Mouse (Mus musculus) limb, embryonic 14.5 days (tissue): ENCODE data around the gene Olfr983. TPM values are rescaled to one million over a fixed set of nuclear protein-coding genes. Genes with fewer than 3 reads are reported as not detected.

Experiments used
- ATAC-seq: fragments of 200-750 bp; cut with Nextera tagmentation; 2 replicates; pipeline ENCODE4 v1.8.0; 2017; ENCODE audit warnings: low read depth, moderate number of reproducible peaks, moderate TSS enrichment; ENCODE audit not compliant: low FRiP score
- DNase-seq: peaks from one replicate; pipeline ENCODE4 v3.0.0-alpha.2; 2015; ENCODE audit warnings: low spot score
- H3K27ac ChIP-seq: fragments of 300-500 bp; sonication (generic); replicated peaks from 2 replicates; pipeline ENCODE4 v1.5.1; 2014; ENCODE audit warnings: low read depth, mild to moderate bottlenecking, low read length, moderate library complexity, mixed read lengths
- H3K27me3 ChIP-seq: fragments of 300-500 bp; sonication (generic); 2 replicates; pipeline ENCODE4 v1.6.1; 2014; ENCODE audit warnings: low read length, mixed read lengths; ENCODE audit not compliant: control insufficient read depth, insufficient read depth
- H3K36me3 ChIP-seq: fragments of 300-500 bp; sonication (generic); 2 replicates; pipeline ENCODE4 v1.6.1; 2014; ENCODE audit warnings: mild to moderate bottlenecking, low read length, moderate library complexity, mixed read lengths; ENCODE audit not compliant: control insufficient read depth, insufficient read depth
- H3K4me1 ChIP-seq: fragments of 300-500 bp; sonication (generic); 2 replicates; pipeline ENCODE4 v1.6.1; 2014; ENCODE audit warnings: antibody characterized with exemption, low read length, mixed read lengths; ENCODE audit not compliant: control insufficient read depth, insufficient read depth
- H3K4me2 ChIP-seq: fragments of 300-500 bp; sonication (generic); replicated peaks from 2 replicates; pipeline ENCODE4 v1.6.1; 2014; ENCODE audit warnings: low read depth, mild to moderate bottlenecking, low read length, moderate library complexity; ENCODE audit not compliant: severe bottlenecking
- H3K4me3 ChIP-seq: fragments of 300-500 bp; sonication (generic); replicated peaks from 2 replicates; pipeline ENCODE4 v1.5.1; 2014; ENCODE audit warnings: low read length
- H3K9ac ChIP-seq: fragments of 300-500 bp; sonication (generic); 2 replicates; pipeline ENCODE4 v1.6.1; 2014; ENCODE audit warnings: mild to moderate bottlenecking, low read depth, low read length, moderate library complexity; ENCODE audit not compliant: severe bottlenecking
- H3K9me3 ChIP-seq: fragments of 300-500 bp; sonication (generic); 2 replicates; pipeline ENCODE4 v1.6.1; 2016; ENCODE audit warnings: low read length; ENCODE audit not compliant: control insufficient read depth
- POLR2A ChIP-seq: fragments of 200-500 bp; IDR thresholded peaks from 2 replicates; pipeline ENCODE4 v1.8.0; 2012; ENCODE audit warnings: inconsistent platforms, mild to moderate bottlenecking, moderate library complexity, borderline replicate concordance; ENCODE audit not compliant: insufficient read depth, insufficient read length; ENCODE audit errors: extremely low read depth
- WGBS: fragments of 180-500 bp; shearing (Covaris S2); extraction: QIAGEN DNeasy Blood & Tissue Kit; methylation state at CpG from one replicate; pipeline ENCODE4 v1.1.7; 2014; 5-methylcytosine and 5-hydroxymethylcytosine counted together
- polyA plus RNA-seq, 2 experiments: library from polyadenylated mRNA; depleted of rRNA in 1 of 2; stranded (reverse) in 1 of 2; unstranded in 1 of 2; fragments of >200 nt; fragmentation: Nextera tagmentation in 1 of 2; extraction: Ambion mirVana in 1 of 2; gene quantifications; 2 replicates each; pipeline versions ENCODE4 v1.2.1 to v1.2.3; 2012 to 2014

The Olfr983 gene
- polyA plus RNA-seq, 2 experiments = not detected

DNA sequence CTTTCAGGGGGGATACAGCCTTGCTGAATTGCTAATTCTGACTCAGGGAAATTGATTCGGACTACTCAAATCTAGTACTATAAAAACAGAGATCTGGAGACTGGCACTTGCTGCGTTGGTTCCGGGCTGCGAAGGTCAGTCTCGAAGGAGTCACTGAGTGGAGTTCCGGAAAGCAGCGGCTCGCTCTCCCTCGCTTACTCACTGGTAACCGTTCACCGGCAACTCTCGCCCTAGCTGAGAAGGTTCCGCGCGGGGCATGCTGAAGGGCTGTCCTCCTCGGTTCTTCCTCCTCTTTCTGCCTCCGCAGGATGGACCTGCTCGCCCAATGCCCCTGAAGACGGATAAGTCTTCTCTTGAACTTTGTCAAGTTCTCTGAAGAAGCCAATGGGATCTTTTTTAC is 43.3 kb downstream of the Olfr983 start:
- H3K9me3 ChIP-seq = no peaks in the 10 kb centered on the region
- TF ChIP-seq POLR2A = no peak
- H3K4me3 ChIP-seq = no peak overlapping the region
- WGBS = 91% methylated on average over 19 of the region's 19 CpGs
- H3K27ac ChIP-seq = no peak overlapping the region
- ATAC-seq (no peak), DNase-seq (no peak)
- H3K27me3 ChIP-seq = no peaks in the 10 kb centered on the region
- H3K36me3 ChIP-seq = no peaks in the 10 kb centered on the region
- no peaks in the 10 kb centered on the region for H3K4me1 ChIP-seq
- H3K4me2 ChIP-seq = no peak overlapping the region
- no peak overlapping the region for H3K9ac ChIP-seq

Other genes starting within 250 kb of the Olfr983 start
- not detected in 2 replicates for gene Olfr972, start 227.2 kb downstream of the Olfr983 start, polyA plus RNA-seq (2012; rRNA removed)
- gene Olfr972, start 227.2 kb downstream of the Olfr983 start, polyA plus RNA-seq (2014; fragmentation: Nextera tagmentation; extraction: Ambion mirVana) = not detected in 2 replicates
- not detected in 2 replicates for gene Olfr229, start 186.3 kb downstream of the Olfr983 start, polyA plus RNA-seq (2012; rRNA removed)
- not detected in 2 replicates for gene Olfr229, start 186.3 kb downstream of the Olfr983 start, polyA plus RNA-seq (2014; fragmentation: Nextera tagmentation; extraction: Ambion mirVana)
- not detected in 2 replicates for gene Olfr974, start 156.1 kb downstream of the Olfr983 start, polyA plus RNA-seq (2012; rRNA removed)
- gene Olfr974, start 156.1 kb downstream of the Olfr983 start, polyA plus RNA-seq (2014; fragmentation: Nextera tagmentation; extraction: Ambion mirVana) = not detected in 2 replicates
- gene Olfr975, start 141.5 kb downstream of the Olfr983 start, polyA plus RNA-seq (2012; rRNA removed) = 0.05 TPM in 1 of 2 replicates, not detected in the other
- not detected in 2 replicates for gene Olfr975, start 141.5 kb downstream of the Olfr983 start, polyA plus RNA-seq (2014; fragmentation: Nextera tagmentation; extraction: Ambion mirVana)
- not detected in 2 replicates for gene Olfr976, start 132.5 kb downstream of the Olfr983 start, polyA plus RNA-seq (2012; rRNA removed)
- gene Olfr976, start 132.5 kb downstream of the Olfr983 start, polyA plus RNA-seq (2014; fragmentation: Nextera tagmentation; extraction: Ambion mirVana) = not detected in 2 replicates
- gene Olfr978, start 101.5 kb downstream of the Olfr983 start, polyA plus RNA-seq (2012; rRNA removed) = not detected in 2 replicates
- not detected in 2 replicates for gene Olfr978, start 101.5 kb downstream of the Olfr983 start, polyA plus RNA-seq (2014; fragmentation: Nextera tagmentation; extraction: Ambion mirVana)
- gene Olfr979, start 90.1 kb downstream of the Olfr983 start, polyA plus RNA-seq (2012; rRNA removed) = 0.15 TPM in 1 of 2 replicates, not detected in the other
- gene Olfr979, start 90.1 kb downstream of the Olfr983 start, polyA plus RNA-seq (2014; fragmentation: Nextera tagmentation; extraction: Ambion mirVana) = not detected in 2 replicates
- gene Olfr980, start 84.0 kb downstream of the Olfr983 start, polyA plus RNA-seq (2012; rRNA removed) = not detected in 2 replicates
- gene Olfr980, start 84.0 kb downstream of the Olfr983 start, polyA plus RNA-seq (2014; fragmentation: Nextera tagmentation; extraction: Ambion mirVana) = not detected in 2 replicates
- gene Olfr981, start 72.1 kb downstream of the Olfr983 start, polyA plus RNA-seq (2012; rRNA removed) = not detected in 2 replicates
- gene Olfr981, start 72.1 kb downstream of the Olfr983 start, polyA plus RNA-seq (2014; fragmentation: Nextera tagmentation; extraction: Ambion mirVana) = not detected in 2 replicates
- gene Olfr982, start 19.8 kb downstream of the Olfr983 start, polyA plus RNA-seq (2012; rRNA removed) = not detected in 2 replicates
- not detected in 2 replicates for gene Olfr982, start 19.8 kb downstream of the Olfr983 start, polyA plus RNA-seq (2014; fragmentation: Nextera tagmentation; extraction: Ambion mirVana)
- not detected in 2 replicates for gene Olfr984, start 20.6 kb upstream of the Olfr983 start, polyA plus RNA-seq (2012; rRNA removed)
- not detected in 2 replicates for gene Olfr984, start 20.6 kb upstream of the Olfr983 start, polyA plus RNA-seq (2014; fragmentation: Nextera tagmentation; extraction: Ambion mirVana)
- not detected in 2 replicates for gene Olfr985, start 36.6 kb upstream of the Olfr983 start, polyA plus RNA-seq (2012; rRNA removed)
- gene Olfr985, start 36.6 kb upstream of the Olfr983 start, polyA plus RNA-seq (2014; fragmentation: Nextera tagmentation; extraction: Ambion mirVana) = not detected in 2 replicates
- not detected in 2 replicates for gene Tmem225, start 54.5 kb upstream of the Olfr983 start, polyA plus RNA-seq (2012; rRNA removed)
- not detected in 2 replicates for gene Tmem225, start 54.5 kb upstream of the Olfr983 start, polyA plus RNA-seq (2014; fragmentation: Nextera tagmentation; extraction: Ambion mirVana)
- not detected in 2 replicates for gene Olfr986, start 87.3 kb upstream of the Olfr983 start, polyA plus RNA-seq (2012; rRNA removed)
- gene Olfr986, start 87.3 kb upstream of the Olfr983 start, polyA plus RNA-seq (2014; fragmentation: Nextera tagmentation; extraction: Ambion mirVana) = not detected in 2 replicates
- gene Zfp202, start 98.7 kb upstream of the Olfr983 start, polyA plus RNA-seq (2012; rRNA removed) = 5.6 and 6.3 TPM in 2 replicates
- gene Zfp202, start 98.7 kb upstream of the Olfr983 start, polyA plus RNA-seq (2014; fragmentation: Nextera tagmentation; extraction: Ambion mirVana) = 6.3 and 6.7 TPM in 2 replicates
- 11.6 and 14.6 TPM in 2 replicates for gene Scn3b, start 175.6 kb upstream of the Olfr983 start, polyA plus RNA-seq (2012; rRNA removed)
- 9.3 and 15.8 TPM in 2 replicates for gene Scn3b, start 175.6 kb upstream of the Olfr983 start, polyA plus RNA-seq (2014; fragmentation: Nextera tagmentation; extraction: Ambion mirVana)